Mouse (Mus musculus): ENCODE results near the gene Rsph6a.

- TF ChIP-seq MYOD1 (IDR thresholded peaks at IDR 0.05; ENCODE audit: control insufficient read depth in 1 of 3, insufficient read length in 2 of 3, low read depth in 2 of 3) (no peak), USF1 (IDR thresholded peaks at IDR 0.05; ENCODE audit: low read depth) (no peak), POLR2A (IDR thresholded peaks at IDR 0.05; ENCODE audit: insufficient read length, low read depth) (no peak), POLR2AphosphoS2 (IDR thresholded peaks at IDR 0.05; ENCODE audit: insufficient read length, low read depth) (peak; percentile 57), E2F4 (IDR thresholded peaks at IDR 0.05; ENCODE audit: insufficient read depth) (no peak), REST (IDR thresholded peaks at IDR 0.05; ENCODE audit: insufficient read depth, insufficient read length) (no peak), TCF3 (IDR thresholded peaks at IDR 0.05; ENCODE audit: insufficient read length, low read depth) (no peak)
Measured at GRCm38 (mm10) chr7:19092381-19093173, 38.1 kb downstream of the Rsph6a start.
